Mouse (Mus musculus) ES-Bruce4 (cell line): Measurements from ENCODE around the gene Spata5. TPM values are rescaled to one million over a fixed set of nuclear protein-coding genes. Genes with fewer than 3 reads are reported as not detected.

ENCODE experiments used
- H3K27ac ChIP-seq: 2 replicates; pipeline ENCODE4 v1.5.1; 2012; ENCODE audit warnings: low read length, inconsistent platforms; ENCODE audit not compliant: insufficient read depth
- H3K27me3 ChIP-seq: 2 replicates; pipeline ENCODE4 v1.6.1; 2012; ENCODE audit warnings: mild to moderate bottlenecking, low read length, inconsistent platforms; ENCODE audit not compliant: control insufficient read depth, poor library complexity, insufficient read depth, severe bottlenecking
- H3K36me3 ChIP-seq: 2 replicates; pipeline ENCODE4 v1.6.1; 2012; ENCODE audit warnings: inconsistent platforms, mild to moderate bottlenecking, low read length, moderate library complexity; ENCODE audit not compliant: control insufficient read depth, poor library complexity, insufficient read depth, severe bottlenecking
- H3K4me1 ChIP-seq: one replicate; pipeline ENCODE4 v1.8.1; 2011; ENCODE audit warnings: low read length; ENCODE audit not compliant: control insufficient read depth, insufficient read depth
- H3K4me3 ChIP-seq: 2 replicates; pipeline ENCODE4 v1.5.1; 2011; ENCODE audit warnings: low read depth, mild to moderate bottlenecking, low read length
- H3K9ac ChIP-seq: 2 replicates; pipeline ENCODE4 v1.6.1; 2012; ENCODE audit warnings: low read depth, mild to moderate bottlenecking, inconsistent platforms; ENCODE audit not compliant: poor library complexity, severe bottlenecking
- H3K9me3 ChIP-seq: replicated peaks from 2 replicates; pipeline ENCODE4 v1.6.1; 2012; ENCODE audit warnings: mild to moderate bottlenecking, low read length, inconsistent platforms; ENCODE audit not compliant: control insufficient read depth, poor library complexity, insufficient read depth, severe bottlenecking
- CTCF ChIP-seq: IDR thresholded peaks from one replicate; pipeline ENCODE4 v1.8.1; 2011; ENCODE audit warnings: low read depth, low read length
- EP300 ChIP-seq: IDR thresholded peaks from 2 replicates; pipeline ENCODE4 v1.6.1; 2011; ENCODE audit warnings: low read depth, low read length; ENCODE audit not compliant: insufficient read depth
- POLR2A ChIP-seq: IDR thresholded peaks from one replicate; pipeline ENCODE4 v1.8.1; 2011; ENCODE audit warnings: low read length; ENCODE audit not compliant: insufficient read depth
- polyA plus RNA-seq: library from polyadenylated mRNA; stranded (reverse); fragments of >200 nt; gene quantifications from 2 replicates; pipeline ENCODE4 v1.2.4, GENCODE M21; 2011; ENCODE audit warnings: low read depth; ENCODE audit not compliant: missing spikeins, insufficient read depth, insufficient read length

Spata5 gene
- polyA plus RNA-seq, 1 experiment = 56.6 TPM

GRCm38 (mm10) chr3:37546351-37546750 is 126.7 kb downstream of the Spata5 start:
- H3K27ac ChIP-seq = no peak overlapping the region
- no peak overlapping the region for H3K9ac ChIP-seq
- H3K4me3 ChIP-seq = no peak overlapping the region
- TF ChIP-seq POLR2A = no peak
- no peak for TF ChIP-seq CTCF
- TF ChIP-seq EP300 = no peak
- H3K36me3 ChIP-seq = no peaks in the 10 kb centered on the region
- H3K27me3 ChIP-seq = no peaks in the 10 kb centered on the region
- H3K4me1 ChIP-seq = no peaks in the 10 kb centered on the region
- no peaks in the 10 kb centered on the region for H3K9me3 ChIP-seq

- H3K9me3 ChIP-seq = no peaks in the 10 kb centered on the region
Observed at GRCm38 (mm10) chr3:37550190-37550589, 130.5 kb downstream of the Spata5 start.

GRCm38 (mm10) chr3:37550594-37550993 is 130.9 kb downstream of the Spata5 start:
- TF ChIP-seq EP300 (no peak), CTCF (no peak), POLR2A (no peak)
- Histone ChIP-seq H3K27ac (no peak overlapping the region), H3K9me3 (no peaks in the 10 kb centered on the region), H3K4me1 (no peaks in the 10 kb centered on the region), H3K9ac (no peak overlapping the region), H3K36me3 (no peaks in the 10 kb centered on the region), H3K27me3 (no peaks in the 10 kb centered on the region), H3K4me3 (no peak overlapping the region)

More at GRCm38 (mm10) chr3:37550190-37550589, 130.5 kb downstream of the Spata5 start:
- no peaks in the 10 kb centered on the region for H3K36me3 ChIP-seq
- H3K4me3 ChIP-seq = no peak overlapping the region
- no peak overlapping the region for H3K27ac ChIP-seq
- H3K9ac ChIP-seq = no peak overlapping the region
- H3K4me1 ChIP-seq = no peaks in the 10 kb centered on the region
- TF ChIP-seq POLR2A (no peak), CTCF (no peak), EP300 (no peak)
- H3K27me3 ChIP-seq = no peaks in the 10 kb centered on the region

- no peak for TF ChIP-seq CTCF
- TF ChIP-seq POLR2A = no peak
- TF ChIP-seq EP300 = no peak
- no peak overlapping the region for H3K9ac ChIP-seq
Observed at GRCm38 (mm10) chr3:37551486-37551885, 131.8 kb downstream of the Spata5 start.

DNA sequence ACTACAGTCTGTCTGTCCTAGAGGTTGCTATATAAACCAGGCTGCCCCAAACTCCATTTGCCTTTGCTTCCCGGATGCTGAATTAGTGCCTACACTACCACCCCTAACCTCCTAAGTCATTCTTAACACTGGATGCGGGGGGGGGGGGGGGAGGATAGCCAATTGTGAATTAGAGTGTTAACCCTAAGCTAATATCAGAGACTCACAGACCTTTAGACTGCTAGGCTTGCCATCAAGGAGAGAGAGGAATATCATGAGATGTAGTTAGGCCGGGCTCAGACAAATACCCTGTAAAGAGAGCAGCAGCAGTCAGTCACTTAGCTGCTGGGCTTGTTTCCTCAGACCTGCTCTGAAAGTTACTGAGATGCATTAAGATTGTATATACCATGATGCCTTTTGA is 132.5 kb downstream of the Spata5 start:
- Histone ChIP-seq H3K27ac (no peak overlapping the region), H3K36me3 (no peaks in the 10 kb centered on the region), H3K27me3 (no peaks in the 10 kb centered on the region), H3K9me3 (no peaks in the 10 kb centered on the region), H3K4me1 (no peaks in the 10 kb centered on the region), H3K4me3 (no peak overlapping the region), H3K9ac (no peak overlapping the region)
- TF ChIP-seq EP300 = no peak
- TF ChIP-seq CTCF = no peak
- TF ChIP-seq POLR2A = no peak

More at GRCm38 (mm10) chr3:37551486-37551885, 131.8 kb downstream of the Spata5 start:
- Histone ChIP-seq H3K4me1 (no peaks in the 10 kb centered on the region), H3K4me3 (no peak overlapping the region), H3K36me3 (no peaks in the 10 kb centered on the region), H3K27ac (no peak overlapping the region), H3K9me3 (no peaks in the 10 kb centered on the region), H3K27me3 (no peaks in the 10 kb centered on the region)

DNA sequence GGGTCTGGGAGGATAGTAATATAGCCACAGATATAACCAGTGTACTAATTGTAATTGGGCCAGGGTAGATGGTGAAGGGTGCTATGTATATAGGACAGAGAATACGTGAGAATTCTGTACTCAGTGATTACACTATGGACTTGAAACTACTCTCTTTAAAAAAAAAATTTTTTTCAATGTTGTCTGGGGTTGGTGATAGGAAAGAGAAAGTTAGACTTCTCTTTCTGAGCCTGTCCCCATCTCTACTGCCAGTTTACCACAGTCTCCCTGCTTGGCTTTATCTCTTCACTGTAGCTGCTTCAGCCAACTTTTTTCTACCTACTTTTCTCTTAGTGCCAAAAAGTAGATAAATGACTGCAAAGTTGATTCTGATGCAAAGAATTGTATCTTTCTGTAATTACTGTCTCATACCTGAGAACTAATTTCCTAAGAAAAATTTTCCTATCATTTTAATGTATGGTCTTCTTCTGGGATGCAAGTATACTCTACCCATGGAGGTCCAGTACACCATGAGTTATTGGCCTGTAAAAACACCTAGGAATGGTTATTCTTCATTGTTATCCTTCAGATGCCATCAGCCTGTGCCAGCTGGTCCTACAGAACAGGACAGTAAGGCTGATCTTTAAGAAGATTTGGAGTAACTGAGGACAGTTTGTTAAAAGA is 133.8 kb downstream of the Spata5 start:
- no peaks in the 10 kb centered on the region for H3K9me3 ChIP-seq
- H3K27me3 ChIP-seq = no peaks in the 10 kb centered on the region
- H3K9ac ChIP-seq = no peak overlapping the region
- H3K27ac ChIP-seq = no peak overlapping the region
- no peaks in the 10 kb centered on the region for H3K4me1 ChIP-seq
- no peaks in the 10 kb centered on the region for H3K36me3 ChIP-seq
- TF ChIP-seq POLR2A (no peak), EP300 (no peak), CTCF (no peak)
- H3K4me3 ChIP-seq = no peak overlapping the region
